Mouse (Mus musculus) layer of hippocampus, postnatal 25 days (tissue): ENCODE measurements around the gene Mdm2. TPM values are rescaled to one million over a fixed set of nuclear protein-coding genes. Genes with fewer than 3 reads are reported as not detected.

Source experiments
- DNase-seq, 2 experiments: peaks; one replicate each; pipeline ENCODE4 v3.0.0; 2022; ENCODE audit warnings: mixed read lengths in 2 of 2, low spot score in 1 of 2; ENCODE audit errors: extremely low spot score in 1 of 2
- total RNA-seq, 2 experiments: library from RNA; stranded (reverse); gene quantifications; 2 replicates each; pipeline ENCODE4 v1.2.3; 2021

Gene Mdm2
- total RNA-seq, 2 experiments from 2014 or later = 56.5 to 57.5 TPM

DNA sequence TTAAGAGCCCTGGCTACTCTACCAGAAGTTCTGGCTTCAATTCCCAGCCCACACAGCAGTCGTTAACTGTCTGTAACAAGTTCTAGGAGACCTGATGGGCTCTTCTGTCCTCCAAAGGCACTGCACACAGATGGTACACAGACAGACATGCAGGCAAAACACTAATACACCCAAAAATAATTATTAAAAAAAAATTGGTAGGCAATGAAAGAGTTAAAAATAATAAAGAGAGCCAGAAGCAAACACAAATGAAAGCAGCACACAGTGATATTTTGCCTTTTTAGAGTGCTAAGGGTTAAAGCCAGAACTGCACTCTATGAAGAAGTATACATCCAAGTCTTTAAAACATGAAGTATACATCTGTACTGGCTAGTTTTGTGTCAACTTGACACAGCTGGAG lies 10.1 kb downstream of the Mdm2 start:
- no peak for DNase-seq

DNA sequence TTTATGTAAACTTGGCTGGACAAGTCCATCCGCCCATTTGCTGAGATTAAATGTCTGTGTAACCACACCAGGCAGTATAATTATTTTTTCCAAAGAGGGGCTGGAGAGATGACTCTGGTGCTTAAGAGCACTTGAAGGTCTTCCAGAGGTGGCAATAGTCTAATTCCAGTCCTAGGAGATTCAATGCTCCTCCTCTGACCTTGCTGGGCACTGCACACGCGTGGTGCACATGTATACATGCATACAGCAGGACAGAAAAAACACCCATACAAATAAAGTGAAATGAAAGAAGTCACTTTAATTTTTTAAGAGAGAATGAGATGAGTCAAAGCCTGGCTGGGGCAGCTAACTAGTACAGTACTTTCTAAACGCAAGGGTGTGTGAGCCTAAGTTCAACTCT lies 10.6 kb downstream of the Mdm2 start:
- no peak for DNase-seq

DNA sequence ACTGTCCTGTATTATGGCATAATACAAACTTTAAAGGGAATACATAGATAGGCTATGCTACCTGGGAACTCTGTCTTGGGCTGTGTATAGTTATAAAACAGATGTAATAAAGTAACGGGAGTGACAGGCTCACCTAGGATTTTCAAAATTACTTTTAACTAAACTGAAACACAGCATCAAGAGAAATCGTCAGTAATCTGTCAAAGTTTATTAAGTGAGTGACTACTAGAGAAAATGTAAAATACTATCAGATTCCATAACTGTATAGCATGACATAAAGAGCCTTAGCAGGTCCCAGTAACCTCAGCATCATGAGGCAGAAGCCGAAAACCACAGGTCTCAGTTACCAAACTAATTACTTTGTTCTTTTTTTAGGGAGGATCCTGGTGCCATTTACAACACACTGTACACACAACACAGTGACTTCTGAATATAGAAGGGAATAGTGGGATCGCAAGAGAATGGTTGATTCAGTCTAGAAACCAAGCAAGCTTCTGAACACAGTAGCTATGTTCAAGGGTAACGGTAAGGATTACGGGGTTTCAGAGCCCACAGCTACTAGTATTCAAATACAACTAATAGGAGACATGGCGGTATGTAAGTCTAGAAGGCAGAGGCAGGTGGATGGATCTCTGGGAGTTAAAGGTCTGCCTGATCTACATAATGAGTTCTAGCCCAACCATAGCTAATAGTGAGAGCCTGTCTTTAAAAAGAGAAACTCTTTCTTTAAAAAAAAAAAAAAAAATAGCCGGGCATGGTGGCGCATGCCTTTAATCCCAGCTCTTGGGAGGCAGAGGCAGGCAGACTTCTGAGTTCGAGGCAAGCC lies 12.0 kb downstream of the Mdm2 start:
- no peak for DNase-seq

DNA sequence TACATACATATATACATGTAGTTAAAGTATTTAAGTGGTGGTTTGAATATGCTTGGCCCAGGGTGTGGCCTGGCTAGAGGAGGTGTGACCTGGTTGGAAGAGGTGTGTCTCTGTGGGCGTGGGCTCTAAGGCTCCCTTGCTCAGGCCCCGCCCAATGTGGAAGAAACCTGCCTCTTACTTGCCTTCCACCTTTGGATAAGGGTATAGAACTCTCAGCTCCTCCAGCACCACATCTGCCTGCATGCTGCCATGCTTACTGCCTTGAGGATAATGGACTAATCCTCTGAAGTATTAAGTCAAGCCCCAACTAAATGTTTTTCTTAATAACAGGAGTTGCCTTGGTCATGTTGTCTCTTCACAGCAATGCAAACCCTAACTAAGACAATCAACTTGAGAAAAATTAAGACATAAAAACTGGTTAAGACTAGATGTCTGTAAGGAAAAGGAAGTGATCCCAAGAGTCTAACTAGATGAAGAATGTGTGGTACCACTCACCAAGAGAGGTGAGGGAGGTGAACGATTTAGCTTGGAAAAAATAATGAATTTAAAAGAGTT lies 12.9 kb downstream of the Mdm2 start:
- no peak for DNase-seq

DNA sequence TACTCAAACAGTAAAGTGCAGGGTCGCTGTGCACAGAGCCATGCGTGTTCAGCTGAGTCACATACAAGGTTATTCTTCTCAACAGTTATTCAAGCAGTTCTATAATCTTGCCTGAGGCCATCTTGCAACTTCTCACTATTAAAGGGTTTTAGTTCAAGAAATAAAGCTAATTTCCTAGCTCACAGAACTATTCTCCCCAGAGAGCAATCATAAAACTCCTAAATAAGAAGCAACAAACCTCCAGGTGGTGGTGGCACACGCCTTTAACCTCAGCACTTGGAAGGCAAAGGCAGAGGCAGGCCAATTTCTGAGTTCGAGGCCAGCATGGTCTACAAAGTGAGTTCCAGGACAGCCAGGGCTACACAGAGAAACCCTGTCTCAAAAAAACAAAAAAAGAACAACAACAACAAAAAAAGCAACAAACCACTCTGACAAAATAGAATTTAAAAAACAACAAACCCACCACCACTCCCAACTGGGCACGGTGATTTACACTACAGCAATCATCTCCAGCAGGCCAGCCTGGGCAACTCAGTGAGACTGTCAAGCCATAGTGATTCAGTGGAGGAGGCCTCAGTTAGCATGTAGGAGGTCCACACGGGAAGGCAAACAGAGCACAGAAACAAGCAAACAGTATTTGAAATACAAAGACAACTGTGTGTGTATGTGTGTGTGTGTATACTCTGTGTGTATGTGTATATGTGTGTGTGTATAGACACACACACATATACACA lies 13.6 kb downstream of the Mdm2 start:
- no peak for DNase-seq

DNA sequence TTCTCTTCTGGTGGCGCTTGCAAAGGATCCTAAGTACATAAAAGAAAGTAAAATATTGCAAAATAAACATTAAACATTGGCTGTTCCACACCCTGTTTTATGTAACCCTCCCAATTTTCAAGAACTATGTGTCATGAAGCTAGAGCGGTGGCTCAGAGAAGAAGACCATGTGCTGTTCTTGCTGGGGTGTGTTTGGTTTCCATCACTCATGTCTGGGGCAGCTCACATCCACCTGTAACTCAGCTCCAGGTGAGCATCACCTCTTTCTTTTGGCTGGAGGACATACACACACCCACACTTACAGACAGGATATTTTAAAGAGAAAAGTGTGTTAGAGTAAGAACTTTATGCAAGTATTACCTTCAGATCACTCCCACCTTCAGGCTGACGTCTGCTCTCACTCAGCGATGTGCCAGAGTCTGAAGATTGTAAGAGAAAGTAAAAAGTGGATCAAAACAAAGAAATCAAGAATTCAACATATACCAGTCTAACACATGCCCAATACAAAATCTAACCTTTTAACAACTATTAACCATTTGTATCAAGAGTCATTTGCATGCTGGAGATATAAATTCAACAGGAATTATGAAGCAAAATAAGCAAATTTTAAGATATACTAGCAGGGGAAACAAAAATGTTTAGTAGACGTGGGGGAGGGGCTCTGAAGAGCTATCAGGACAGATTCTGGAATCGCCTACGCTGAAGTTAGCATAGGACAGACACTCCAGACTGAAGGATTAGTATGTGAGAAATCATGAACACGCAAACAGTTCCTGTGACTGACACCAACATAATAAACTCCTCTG lies 14.3 kb downstream of the Mdm2 start:
- DNase-seq = no peak

DNA sequence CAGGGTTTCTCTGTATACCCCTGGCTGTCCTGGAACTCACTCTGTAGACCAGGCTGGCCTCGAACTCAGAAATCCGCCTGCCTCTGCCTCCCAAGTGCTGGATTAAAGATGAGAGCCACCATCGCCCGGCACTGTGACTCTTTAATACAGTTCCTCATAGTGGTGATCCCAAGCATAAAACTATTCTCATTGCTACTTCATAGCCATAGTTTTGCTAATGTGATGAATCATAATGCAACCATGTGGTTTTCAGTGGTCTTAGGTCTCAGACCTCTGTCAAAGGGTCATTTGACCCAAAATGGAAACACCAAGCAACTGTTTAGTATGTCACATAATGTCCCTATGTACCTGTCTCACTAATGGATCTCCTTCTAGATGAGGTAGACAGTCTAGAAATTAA lies 15.0 kb downstream of the Mdm2 start:
- no peak for DNase-seq

DNA sequence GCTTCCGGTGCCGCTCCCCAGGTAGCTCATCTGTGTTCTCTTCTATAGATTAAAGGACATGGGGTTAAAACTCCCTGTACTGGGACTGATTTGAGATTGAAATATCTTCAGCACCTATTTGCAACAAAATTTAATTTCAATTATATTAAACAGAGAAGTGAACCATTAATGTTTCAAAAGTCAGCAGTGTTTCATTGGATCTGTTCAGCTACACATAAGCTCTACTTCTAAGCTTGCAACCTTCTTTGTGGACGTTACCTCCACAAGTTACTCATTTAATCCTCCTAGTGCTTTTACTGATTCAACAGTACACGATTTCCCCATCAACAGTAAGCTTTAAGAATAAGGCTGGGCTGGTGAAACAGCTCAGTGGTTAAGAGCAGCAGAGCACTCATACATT lies 15.5 kb downstream of the Mdm2 start:
- no peak for DNase-seq

DNA sequence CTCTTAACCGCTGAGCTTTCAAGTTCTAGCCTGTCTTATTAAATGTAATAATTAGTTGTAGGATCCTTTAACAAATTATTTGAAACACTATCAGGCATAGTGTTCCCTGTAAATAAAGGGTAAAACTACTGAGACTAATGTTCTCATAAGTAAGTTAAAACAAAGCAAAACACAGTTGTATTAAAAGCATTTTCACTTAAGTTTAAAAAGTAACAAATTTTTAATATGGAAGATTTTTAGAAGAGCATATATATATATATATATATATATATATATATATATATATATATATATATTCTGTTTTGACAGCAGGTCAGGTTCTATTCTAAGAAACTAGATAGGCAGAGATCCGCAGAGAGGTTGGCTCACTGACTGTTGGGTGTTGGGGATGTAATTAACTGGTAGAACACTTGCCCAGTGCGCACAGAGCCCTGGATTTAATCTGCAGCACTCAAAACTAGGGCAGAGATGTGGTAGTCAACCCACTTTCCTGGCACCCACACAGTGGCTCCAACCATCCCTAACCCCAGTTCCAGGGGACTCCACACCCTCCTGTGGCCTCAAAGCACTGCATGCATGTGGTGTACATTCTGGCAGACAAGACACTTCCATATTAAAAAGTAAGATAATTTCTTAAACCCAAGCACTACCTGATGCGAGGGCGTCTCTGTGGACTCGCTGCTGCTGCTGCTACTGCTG lies 16.2 kb downstream of the Mdm2 start:
- DNase-seq = no peak

DNA sequence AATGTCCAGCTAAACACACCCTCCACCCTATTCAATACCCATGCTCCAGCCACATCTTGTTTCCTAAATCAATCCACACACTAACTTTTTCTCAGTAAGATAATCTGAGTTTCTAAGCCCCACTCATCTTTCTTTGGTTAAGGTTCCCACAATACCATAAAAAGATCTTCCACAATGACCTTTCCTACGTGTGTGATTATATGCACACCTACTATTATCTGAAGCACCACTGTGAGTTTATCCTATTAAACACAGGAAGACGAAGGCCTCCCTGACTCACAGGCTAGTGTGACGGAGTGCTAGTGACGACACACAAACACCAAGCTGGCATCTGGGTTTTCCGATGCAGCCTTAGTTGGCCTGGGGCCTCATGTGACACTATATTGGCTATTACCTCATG lies 17.6 kb downstream of the Mdm2 start:
- no peak for DNase-seq

DNA sequence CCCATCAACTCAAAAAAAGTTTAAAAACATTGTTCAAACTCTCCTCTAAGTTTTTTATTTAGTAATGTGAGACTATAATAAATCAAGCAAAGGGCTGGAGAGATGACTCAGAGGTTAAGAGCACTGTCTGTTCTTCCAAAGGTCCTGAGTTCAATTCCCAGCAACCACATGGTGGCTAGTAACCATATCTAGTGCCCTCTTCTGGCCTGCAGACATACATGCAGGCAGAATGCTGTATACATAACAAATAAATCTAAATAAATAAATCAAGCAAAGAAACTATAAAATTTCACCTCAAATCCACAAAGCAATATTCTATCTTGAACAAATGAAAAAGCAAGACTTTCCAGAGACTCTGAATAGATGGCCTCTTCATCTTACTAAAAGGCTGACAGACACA lies 18.4 kb downstream of the Mdm2 start:
- no peak for DNase-seq

DNA sequence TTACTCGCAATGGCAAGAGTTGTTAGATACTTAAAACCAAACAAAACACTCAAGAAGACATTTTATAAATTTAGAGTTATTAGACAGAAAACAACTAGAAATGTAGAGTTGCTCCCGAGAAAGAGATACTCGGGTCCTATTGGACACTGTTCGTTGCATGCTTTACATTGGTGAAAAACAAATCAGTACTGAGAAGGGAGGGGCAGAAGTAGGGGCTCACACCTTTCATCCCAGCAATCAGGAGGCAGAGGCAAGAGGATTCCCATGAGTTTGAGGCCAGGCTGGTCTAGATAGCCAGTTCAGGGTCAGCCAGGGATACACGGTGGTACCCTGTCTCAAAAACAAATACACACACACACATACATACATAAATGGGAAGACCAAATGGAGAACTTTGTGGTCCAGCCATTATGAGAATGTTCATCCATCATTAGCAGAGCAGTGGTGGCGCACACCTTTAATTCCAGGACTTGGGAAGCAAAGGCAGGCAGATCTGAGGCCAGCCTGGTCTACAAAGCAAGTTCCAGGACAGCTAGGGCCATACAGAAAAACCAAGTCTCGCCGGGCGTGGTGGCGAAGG lies 19.1 kb downstream of the Mdm2 start:
- DNase-seq = no peak

DNA sequence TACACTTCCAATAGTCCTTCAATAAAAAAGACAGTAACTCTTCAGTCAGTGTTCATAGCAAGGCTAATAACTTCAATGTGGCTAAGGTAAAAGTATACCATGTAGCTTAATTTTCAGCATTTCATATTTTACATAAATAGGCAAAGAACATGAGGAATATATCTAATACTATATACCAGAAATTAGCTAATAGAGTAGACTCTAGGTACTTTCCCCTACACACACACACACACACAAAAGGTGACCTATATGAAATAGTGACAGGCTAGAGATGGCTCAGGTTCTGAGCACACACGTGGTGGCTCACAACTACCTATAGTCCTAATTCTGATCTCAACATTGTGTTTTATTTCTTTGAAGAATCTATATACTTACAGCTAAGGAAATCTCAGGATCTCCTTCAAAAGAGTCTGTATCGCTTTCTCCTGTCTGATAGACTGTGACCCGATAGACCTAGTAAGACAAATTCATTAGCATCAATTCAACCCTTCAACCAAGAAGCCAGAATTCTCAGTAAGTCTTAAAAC lies 19.7 kb downstream of the Mdm2 start:
- no peak for DNase-seq

DNA sequence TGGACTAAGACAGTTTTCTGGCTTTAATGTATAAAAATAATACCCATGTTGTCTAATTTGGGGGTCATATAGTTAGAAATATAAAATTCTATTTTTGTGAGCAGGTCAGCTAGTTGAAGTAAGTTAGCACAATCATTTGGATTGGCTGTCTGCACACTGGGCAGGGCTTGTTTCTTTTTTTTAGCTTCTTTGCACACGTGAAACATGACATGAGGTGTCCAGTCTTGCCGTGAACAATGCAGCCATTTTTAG lies 20.5 kb downstream of the Mdm2 start:
- DNase-seq = no peak

DNA sequence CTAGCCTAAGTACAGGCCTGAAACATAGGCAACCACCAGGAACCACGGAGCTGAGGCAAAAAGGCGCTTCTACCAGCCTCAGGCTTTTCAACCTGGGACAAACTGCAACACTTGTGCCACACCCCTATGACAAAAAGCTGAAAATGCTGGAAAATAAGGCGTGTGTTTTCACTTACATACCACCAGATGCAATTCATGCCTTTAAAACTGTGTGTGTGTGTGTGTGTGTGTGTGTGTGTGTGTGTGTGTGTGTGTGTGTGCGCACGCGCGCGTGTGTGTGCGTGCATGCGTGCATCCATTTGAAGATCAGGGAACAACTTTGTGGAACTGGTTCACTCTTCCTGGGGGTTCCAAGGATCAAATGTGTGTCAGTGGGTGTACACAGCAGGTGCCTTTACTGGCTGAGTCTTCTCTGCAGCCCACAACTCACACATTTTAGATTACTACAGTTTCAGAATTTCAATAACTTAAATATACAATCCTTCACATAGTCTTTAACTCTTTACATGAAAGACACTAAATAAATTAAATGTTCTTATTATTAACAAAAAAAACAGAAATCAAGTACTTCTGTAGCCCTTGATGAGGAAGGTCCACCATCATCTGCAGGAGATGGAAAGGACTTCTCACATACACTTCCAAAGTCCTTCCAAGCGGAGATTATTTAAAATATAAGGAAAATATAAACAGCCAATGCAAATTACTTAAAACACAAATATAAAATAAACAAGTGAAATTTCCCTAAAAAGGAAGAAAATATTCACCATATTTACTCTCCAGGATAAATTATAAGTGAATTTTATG lies 21.1 kb downstream of the Mdm2 start:
- DNase-seq = no peak

DNA sequence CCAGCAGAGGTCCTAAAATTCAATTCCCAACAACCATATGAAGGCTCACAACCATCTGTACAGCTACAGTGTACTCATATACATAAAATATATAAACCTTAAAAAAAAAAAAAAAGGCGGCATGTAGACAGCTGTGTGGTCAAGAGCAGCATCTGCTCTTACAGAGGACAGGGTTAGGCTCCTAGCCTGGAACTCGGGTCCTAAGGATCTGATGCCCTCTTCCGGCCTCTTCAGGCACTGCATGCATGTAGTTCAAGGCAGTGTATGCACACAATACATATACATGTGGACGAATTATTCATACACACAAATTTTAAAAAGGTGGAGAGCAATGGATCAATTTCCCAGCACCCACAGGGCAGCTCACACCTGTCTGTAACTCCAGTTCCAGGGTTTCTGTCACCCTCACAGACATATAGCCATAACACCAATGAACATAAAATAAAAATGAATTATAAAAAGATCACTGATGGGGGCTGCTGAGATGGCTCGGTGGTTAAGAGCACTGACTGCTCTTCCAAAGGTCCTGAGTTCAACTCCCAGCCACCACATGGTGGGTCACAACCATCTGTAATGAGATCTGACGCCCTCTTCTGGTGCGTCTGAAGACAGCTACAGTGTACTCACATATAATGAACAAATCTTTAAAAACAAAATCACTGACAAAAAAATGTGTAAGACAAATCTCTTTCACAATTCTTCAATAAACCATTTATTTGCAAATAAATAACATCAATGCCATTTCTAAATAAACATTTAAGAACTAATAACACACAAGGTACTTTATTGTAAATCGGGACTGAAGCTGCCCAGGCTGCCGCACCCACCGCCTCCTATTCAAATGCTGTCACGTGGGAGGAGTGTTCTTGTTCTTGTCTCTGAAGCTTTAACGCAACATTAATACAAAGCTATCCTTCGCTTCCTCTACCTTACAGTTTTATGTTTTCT lies 22.1 kb downstream of the Mdm2 start:
- DNase-seq = no peak

DNA sequence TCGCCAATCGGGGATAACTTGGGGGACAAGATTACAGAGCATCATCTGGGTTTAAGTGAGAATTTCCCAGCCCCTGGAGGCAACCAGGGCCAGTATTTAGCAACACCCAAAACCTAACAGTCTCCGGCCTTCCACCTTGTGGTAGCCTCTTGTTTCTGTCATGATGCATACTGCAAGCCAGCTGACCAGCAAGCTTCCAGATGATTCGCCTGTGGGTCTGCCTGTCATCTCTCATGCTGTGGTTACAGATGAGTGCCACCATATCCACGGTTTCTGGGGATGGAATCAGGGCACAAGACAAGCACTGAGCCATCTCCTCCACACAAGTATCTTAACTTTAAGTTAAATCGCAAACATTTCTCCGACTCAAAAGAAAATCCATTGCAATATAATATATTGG lies 23.0 kb downstream of the Mdm2 start:
- DNase-seq = no peak

DNA sequence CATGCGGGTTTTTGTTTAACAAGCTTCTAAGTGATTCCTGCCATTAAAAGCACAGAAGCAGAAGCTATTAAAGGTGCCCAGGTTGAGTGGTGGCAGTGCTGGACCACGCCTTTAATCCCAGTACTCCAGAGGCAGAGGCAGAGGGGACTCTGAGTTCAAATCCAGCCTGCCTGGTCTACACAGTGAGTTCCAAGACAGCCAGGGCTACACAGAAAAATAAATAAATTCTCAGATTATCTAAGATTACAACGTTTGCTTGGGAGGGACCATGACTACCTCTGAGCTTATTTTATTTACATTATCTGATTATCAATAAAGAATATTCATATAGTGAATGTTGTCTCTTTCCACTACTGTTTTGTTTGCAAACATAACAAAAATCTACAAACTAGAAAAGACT lies 23.5 kb downstream of the Mdm2 start:
- DNase-seq = no peak
